Mouse (Mus musculus) retina, postnatal 1 day (tissue): ENCODE results near the gene Tsc22d2.

Source experiments
- DNase-seq: peaks from one replicate; pipeline ENCODE4 v3.0.0-alpha.2; 2012

Gene Tsc22d2

GRCm38 (mm10) chr3:58414234-58414938 is at the start of gene Tsc22d2:
Gene Tsc22d2 (plus strand): TSS chr3:58414715.
- DNase-seq = peak; percentile 96

- DNase-seq = no peak
Measured at GRCm38 (mm10) chr3:58366756-58367155, 47.8 kb upstream of the Tsc22d2 start.

DNA sequence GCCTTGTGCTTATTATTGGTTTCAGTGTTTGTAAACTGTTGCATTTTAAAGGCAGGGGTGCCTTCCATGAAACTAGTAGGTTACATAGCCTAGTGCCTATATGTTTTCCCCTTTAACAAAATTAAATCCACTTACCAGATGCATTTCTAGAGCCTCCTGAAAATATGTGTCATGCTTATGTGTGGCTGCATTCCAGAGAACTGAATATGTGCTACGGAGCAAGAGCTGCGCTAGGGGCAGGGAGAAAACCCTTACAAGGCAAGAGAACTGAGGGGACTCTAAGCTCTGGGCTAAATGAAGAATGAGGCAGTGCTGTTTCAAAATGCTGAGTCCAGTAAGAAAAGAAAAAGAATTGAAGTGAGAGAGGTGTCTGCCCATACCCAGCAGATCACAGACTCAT is 43.7 kb upstream of the Tsc22d2 start:
- DNase-seq = no peak

GRCm38 (mm10) chr3:58372066-58372904 is 42.2 kb upstream of the Tsc22d2 start:
- peak; percentile 92 for DNase-seq

GRCm38 (mm10) chr3:58372905-58373208 is 41.7 kb upstream of the Tsc22d2 start:
- no peak for DNase-seq

DNA sequence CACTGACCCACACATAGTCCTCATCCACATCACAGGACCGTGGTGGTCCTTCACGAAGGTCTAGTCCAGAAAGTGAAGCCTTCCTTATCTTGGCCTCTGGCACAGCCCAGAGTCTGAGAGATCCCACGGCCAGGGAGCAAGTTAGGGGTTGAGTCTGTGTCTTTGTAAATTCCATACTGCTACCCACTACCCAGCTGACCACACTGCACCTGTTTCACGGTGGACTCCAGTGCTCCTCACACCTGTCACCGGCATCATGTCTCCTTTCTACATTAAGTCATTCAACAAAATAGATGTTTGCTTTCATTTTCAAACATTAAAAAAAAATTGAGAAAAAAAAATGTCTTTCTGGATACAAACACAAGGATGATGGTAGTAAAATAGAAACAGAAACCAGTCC is 40.2 kb upstream of the Tsc22d2 start:
- DNase-seq = no peak

DNA sequence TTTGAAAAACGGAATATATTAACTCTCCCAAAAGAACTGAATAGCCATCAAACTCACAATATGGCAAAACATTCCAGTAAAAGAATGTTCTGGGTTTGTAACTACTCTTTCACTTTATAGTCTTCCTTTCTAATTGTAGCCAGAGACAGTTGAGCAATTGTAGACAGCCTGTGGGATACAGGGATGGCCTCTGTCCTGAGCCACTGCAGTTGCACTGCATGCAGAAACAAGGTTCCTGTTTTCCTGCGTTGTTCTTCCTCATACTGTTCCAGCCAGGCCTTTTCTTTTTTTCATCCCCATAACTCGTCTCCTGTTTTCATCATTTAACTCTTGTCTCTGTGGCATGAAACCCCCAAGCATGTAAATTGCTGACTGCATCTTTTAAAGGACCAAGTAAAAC is 37.8 kb upstream of the Tsc22d2 start:
- no peak for DNase-seq

- peak; percentile 28 for DNase-seq
Measured at GRCm38 (mm10) chr3:58377589-58378134, 36.9 kb upstream of the Tsc22d2 start.

DNA sequence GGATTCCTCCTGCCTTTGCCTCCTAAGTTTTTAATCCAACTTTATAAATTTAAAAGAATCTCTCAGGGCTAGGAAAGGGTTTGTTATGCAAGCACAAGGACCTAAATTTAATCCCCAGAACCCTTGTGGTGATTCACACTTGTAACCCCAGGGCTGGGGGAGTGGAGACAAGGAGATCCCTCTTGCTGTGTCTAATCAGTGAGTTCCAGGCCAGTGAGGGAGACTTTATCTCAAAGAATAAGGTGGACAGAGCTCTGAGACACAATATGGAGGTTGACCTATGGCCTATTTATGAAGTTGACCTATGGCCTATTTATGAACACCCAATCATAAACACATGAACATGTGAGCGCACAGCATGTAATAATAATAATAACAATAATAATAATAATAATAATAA is 31.8 kb upstream of the Tsc22d2 start:
- no peak for DNase-seq

DNA sequence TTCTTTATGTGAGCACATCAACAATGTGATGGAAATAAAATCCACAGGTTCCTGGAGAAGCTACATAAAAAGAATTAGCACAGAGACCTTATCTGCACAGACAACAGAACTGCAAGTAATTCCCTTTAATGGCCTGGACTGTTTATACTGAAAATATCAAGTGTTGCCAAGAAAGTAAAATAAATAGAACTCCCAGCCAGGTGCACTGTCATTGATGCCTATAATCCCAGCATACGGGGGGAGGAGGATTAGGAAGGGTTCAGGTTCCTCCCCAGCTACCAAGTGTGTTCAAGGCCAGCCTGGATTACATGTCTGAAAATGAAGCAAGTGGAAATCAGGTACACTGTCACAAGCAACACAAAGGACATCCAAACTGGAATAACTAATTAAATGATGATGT is 29.5 kb upstream of the Tsc22d2 start:
- no peak for DNase-seq

DNA sequence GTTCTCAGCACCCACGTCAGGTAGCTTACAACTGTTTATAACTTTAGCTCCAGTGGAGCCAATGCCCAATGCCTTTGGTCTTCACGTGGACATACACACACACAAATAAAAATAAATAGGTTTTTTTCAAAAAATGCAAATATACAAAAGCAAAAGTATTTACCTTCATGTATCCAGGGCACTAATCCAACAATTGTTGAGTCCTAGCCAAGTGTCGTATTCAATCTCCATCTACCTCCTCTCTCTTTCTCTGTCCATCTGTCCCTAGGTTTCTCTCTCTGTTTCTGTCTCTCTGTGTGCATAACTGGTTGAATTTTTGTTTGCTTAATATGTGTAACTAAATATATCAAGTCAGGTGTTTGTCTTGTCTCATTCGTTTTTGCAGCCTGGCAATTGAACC is 25.8 kb upstream of the Tsc22d2 start:
- DNase-seq = no peak

GRCm38 (mm10) chr3:58398541-58398940 is 16.0 kb upstream of the Tsc22d2 start:
- DNase-seq = no peak

DNA sequence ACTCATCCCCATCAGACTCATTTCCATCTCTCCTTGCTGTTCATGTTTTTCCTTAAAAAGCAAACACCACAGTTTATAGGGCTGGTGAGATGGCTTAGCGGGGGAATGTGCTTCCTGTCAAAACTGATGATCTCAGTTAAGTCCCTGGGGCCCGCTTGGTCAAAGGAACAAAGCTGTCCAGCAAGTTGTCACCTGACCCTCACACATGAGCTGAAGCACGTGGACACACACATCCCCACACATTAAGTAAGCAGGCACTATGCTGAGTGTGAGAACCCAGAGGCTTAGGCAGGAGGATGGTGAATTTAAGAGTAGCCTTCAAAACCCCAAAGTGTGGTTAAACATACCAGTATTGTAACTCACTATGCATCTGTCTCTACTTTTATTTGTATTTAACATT is 14.6 kb upstream of the Tsc22d2 start:
- no peak for DNase-seq

- DNase-seq = no peak
Measured at GRCm38 (mm10) chr3:58411669-58412068, 2.8 kb upstream of the Tsc22d2 start.

GRCm38 (mm10) chr3:58413671-58414070 is 844 bp upstream of the Tsc22d2 start:
- no peak for DNase-seq

DNA sequence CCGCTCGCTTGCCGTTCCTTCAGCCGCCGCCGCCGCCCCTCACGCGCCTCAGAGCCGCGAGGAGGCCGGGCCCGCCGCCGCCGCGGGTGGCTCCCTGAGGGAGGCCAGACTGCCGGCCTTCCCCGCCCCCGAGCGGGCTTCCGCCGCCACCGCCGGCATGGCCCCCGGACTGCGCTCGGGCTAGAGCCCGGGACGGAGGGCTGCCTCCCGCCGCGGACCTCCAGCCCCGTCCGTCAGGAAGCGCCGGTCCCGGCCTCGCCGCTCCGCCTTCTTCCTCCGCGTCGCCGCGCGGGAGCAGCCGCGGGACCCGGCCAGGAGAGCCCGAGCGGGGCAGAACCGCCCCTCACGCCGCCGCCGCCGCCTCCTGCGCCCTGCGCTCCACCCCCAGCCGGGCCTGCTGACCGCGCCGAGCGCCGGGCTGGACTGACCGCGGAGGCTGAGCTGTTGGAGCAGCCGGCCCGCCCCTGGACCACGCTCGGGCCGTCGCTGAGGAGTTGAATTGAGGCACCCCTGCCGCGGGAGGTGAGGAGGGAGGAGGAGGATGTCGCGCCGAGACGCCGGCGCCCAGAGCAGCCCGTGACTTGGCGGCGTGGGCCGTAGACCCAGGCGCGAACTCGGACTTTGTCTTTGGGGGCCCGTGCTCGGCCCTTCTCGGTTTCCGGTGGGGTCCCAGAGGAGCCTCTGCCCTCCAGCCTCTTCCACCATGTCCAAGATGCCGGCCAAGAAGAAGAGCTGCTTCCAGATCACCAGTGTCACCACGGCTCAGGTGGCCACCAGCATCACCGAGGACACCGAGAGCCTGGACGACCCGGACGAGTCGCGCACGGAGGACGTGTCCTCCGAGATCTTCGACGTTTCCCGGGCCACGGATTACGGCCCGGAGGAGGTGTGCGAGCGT is 720 bp downstream of the Tsc22d2 start:
- peak; percentile 61 for DNase-seq

DNA sequence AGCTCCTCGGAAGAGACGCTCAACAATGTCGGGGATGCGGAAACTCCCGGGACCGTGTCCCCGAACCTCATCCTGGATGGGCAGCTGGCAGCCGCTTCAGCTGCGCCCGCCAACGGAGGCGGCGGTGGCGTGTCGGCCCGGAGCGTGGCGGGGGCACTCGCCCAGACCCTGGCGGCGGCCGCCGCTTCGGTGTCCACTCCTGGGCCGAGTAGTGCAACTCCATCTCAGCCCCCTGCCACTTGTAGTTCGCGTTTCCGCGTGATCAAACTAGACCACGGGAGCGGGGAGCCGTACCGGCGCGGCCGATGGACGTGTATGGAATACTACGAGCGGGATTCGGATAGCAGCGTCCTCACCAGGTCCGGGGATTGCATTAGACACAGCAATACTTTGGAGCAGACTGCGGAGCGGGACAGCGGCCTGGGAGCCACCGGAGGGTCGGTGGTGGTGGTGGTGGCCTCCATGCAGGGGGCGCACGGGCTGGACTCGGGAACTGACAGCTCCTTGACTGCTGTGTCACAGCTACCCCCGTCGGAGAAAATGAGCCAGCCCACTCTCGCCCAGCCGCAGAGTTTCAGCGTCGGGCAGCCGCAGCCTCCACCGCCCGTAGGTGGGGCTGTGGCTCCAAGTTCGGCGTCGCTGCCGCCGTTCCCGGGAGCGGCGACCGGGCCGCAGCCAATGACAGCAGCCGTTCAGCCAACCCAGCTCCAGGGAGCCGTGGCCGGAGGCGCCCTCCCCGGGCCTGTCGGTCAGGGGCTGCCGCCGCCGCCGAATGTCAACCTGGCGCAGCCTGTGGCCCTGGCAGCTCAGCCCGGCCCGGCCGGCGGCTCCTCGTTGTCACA is 1.6 kb downstream of the Tsc22d2 start:
- peak; percentile 92 for DNase-seq

- peak; percentile 67 for DNase-seq
Measured at GRCm38 (mm10) chr3:58416726-58417437, 2.4 kb downstream of the Tsc22d2 start.

DNA sequence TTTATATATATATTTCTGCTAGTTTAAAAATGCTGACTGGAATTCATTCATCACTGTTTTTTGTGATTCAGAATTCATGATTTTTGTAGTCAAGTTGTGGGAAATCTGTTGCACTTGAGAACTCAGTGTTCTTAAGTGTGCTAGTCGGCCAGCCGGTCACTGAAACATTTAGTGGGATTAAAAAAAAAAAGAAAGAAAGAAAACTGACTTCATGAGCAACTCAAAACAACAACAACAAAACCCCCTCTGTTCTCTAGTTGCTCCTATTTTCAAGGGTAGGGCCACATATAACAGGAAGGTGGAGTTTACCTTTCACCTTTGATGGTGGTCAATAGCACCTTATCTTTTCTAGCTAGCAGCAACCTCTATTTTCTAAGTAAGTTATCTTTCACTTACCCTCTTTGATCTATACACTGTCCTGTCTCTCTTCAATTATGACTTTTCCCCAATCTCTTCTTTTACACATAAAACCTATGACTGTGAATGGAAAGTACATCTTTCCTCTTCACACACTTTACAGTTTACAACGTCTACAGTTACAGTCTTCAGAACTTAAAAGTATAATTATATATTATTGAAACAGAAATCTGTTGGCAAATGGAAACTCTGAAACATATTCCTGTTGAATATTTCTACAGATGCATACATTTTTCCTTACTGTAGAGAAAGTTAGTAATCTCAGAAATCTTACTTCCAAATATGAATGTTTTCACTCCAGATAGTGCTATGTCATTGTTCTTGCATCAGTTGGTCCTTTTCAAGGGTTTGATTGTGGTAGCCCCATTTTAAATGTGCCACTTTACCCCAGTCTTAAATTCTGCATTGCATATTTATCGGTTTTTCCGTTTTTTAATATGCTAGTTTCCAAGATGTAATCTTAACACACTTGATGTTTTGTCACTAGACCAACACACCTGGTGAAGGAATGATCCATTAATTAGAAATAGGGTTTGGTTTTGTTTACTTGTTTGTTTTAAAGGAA is 4.5 kb downstream of the Tsc22d2 start:
- DNase-seq = no peak

GRCm38 (mm10) chr3:58428861-58429260 is 14.3 kb downstream of the Tsc22d2 start:
- no peak for DNase-seq
